Mouse (Mus musculus) heart, adult 11 months (tissue): ENCODE measurements at regions not wholly inside any gene's neighbourhood (a gene's known extent, or its start where the extent isn't known, plus 50 kb on each side); places are given as distances from the start of the nearest gene placed in this dataset.

Experiments used
- DNase-seq: peaks from one replicate; pipeline ENCODE4 v3.0.0; 2022

GRCm38 (mm10) chr1:130524744-130525143, 62.2 kb upstream of the Cd55 start:
- no peak for DNase-seq

GRCm38 (mm10) chr1:130517868-130518267, 55.3 kb upstream of the Cd55 start:
- DNase-seq: peak; percentile 87

- DNase-seq: no peak
Observed at GRCm38 (mm10) chr1:130516641-130517040, 54.1 kb upstream of the Cd55 start.

- peak; percentile 92 for DNase-seq
Observed at GRCm38 (mm10) chr1:130515316-130515715, 52.8 kb upstream of the Cd55 start.

- DNase-seq: peak; percentile 74
Observed at GRCm38 (mm10) chr1:130513482-130513881, 50.9 kb upstream of the Cd55 start.

- peak; percentile 90 for DNase-seq
Observed at GRCm38 (mm10) chr1:130512798-130513405, 50.4 kb upstream of the Cd55 start.
